Mouse (Mus musculus): ENCODE results near the gene Gsn.

- TF ChIP-seq EP300 (IDR thresholded peaks at IDR 0.05; ENCODE audit: low read depth) (no peak), CTCF (IDR thresholded peaks at IDR 0.05; ENCODE audit: low read depth) (no peak)
Measured at GRCm38 (mm10) chr2:35345984-35346383, 89.8 kb downstream of the Gsn start.

Data from heart, postnatal 0 days (tissue).